Mouse (Mus musculus) hindbrain, embryonic 14.5 days (tissue): ENCODE results near the gene Tspoap1. TPM values are rescaled to one million over a fixed set of nuclear protein-coding genes. Genes with fewer than 3 reads are reported as not detected.

Experiments
- ATAC-seq: fragments of 200-750 bp; cut with Nextera tagmentation; 2 replicates; pipeline ENCODE4 v1.8.0; 2017; ENCODE audit warnings: moderate number of reproducible peaks, mild to moderate bottlenecking, moderate TSS enrichment, moderate library complexity; ENCODE audit not compliant: low FRiP score
- DNase-seq: peaks from one replicate; pipeline ENCODE4 v3.0.0-alpha.2; 2015; ENCODE audit warnings: low spot score
- H3K27ac ChIP-seq: fragments of 300-500 bp; sonication (generic); 2 replicates; pipeline ENCODE4 v1.5.1; 2014; ENCODE audit warnings: mild to moderate bottlenecking, moderate library complexity
- H3K27me3 ChIP-seq: fragments of 300-500 bp; sonication (generic); 2 replicates; pipeline ENCODE4 v1.6.1; 2014; ENCODE audit warnings: mild to moderate bottlenecking, low read length, mixed read lengths; ENCODE audit not compliant: control insufficient read depth, insufficient read depth
- H3K36me3 ChIP-seq: fragments of 300-500 bp; sonication (generic); replicated peaks from 2 replicates; pipeline ENCODE4 v1.6.1; 2014; ENCODE audit not compliant: control insufficient read depth, insufficient read depth
- H3K4me1 ChIP-seq: fragments of 300-500 bp; sonication (generic); replicated peaks from 2 replicates; pipeline ENCODE4 v1.6.1; 2014; ENCODE audit warnings: antibody characterized with exemption, low read length, mixed read lengths; ENCODE audit not compliant: control insufficient read depth, insufficient read depth
- H3K4me2 ChIP-seq: fragments of 300-500 bp; sonication (generic); replicated peaks from 2 replicates; pipeline ENCODE4 v1.6.1; 2014; ENCODE audit warnings: mild to moderate bottlenecking, moderate library complexity
- H3K4me3 ChIP-seq: fragments of 300-500 bp; sonication (generic); replicated peaks from 2 replicates; pipeline ENCODE4 v1.5.1; 2014; ENCODE audit warnings: mild to moderate bottlenecking, low read length
- H3K9ac ChIP-seq: fragments of 300-500 bp; sonication (generic); 2 replicates; pipeline ENCODE4 v1.6.1; 2014
- H3K9me3 ChIP-seq: fragments of 300-500 bp; sonication (generic); 2 replicates; pipeline ENCODE4 v1.6.1; 2016; ENCODE audit warnings: low read length; ENCODE audit not compliant: control insufficient read depth
- WGBS: fragments of 180-500 bp; shearing (Covaris S2); extraction: QIAGEN DNeasy Blood & Tissue Kit; methylation state at CpG from one replicate; pipeline ENCODE4 v1.1.7; 2014; 5-methylcytosine and 5-hydroxymethylcytosine counted together
- polyA plus RNA-seq: library from polyadenylated mRNA; unstranded; fragments of >200 nt; fragmentation: Nextera tagmentation; extraction: Ambion mirVana; gene quantifications from 2 replicates; pipeline ENCODE4 v1.2.1, GENCODE M21; 2014

Gene Tspoap1
- polyA plus RNA-seq, 1 experiment from 2014 or later = 46.9 TPM

DNA sequence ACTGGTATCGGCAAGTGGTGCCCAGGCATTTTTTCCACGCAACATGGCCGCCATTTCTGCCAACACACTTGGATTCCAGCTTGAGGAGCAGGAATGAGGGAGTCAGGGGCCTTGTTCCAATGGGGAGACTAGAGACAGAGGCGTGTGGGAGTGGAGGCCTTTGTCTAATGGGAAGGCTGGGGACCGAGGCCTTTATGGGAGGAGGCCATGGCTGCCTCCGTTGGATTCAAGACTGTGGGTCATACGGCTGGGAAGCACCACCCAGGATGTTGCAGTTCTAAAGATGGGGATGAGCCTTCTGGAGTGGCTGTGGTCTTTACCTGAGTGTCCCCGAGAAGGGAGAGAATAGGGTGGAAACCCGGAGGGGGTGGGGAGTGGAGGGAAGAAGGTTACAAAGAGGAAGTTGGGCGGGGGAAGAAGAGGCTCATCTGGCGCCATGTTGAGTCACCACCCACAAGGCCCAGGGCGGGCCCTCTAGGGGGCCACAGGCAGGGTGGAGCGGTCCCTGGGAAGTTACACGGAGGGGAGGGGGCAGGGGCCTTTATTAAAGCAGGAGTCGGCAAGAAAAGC lies 4.0 kb upstream of the Tspoap1 start:
- Histone ChIP-seq H3K9ac (no peak overlapping the region), H3K9me3 (no peaks in the 10 kb centered on the region), H3K36me3 (no peaks in the 10 kb centered on the region), H3K4me3 (no peak overlapping the region), H3K4me2 (no peak overlapping the region), H3K27ac (no peak overlapping the region), H3K4me1 (peaks cover 14% of the 10 kb centered on the region), H3K27me3 (no peaks in the 10 kb centered on the region)
- no peak for DNase-seq
- WGBS = 90% methylated on average over 15 of the region's 15 CpGs
- ATAC-seq = no peak

DNA sequence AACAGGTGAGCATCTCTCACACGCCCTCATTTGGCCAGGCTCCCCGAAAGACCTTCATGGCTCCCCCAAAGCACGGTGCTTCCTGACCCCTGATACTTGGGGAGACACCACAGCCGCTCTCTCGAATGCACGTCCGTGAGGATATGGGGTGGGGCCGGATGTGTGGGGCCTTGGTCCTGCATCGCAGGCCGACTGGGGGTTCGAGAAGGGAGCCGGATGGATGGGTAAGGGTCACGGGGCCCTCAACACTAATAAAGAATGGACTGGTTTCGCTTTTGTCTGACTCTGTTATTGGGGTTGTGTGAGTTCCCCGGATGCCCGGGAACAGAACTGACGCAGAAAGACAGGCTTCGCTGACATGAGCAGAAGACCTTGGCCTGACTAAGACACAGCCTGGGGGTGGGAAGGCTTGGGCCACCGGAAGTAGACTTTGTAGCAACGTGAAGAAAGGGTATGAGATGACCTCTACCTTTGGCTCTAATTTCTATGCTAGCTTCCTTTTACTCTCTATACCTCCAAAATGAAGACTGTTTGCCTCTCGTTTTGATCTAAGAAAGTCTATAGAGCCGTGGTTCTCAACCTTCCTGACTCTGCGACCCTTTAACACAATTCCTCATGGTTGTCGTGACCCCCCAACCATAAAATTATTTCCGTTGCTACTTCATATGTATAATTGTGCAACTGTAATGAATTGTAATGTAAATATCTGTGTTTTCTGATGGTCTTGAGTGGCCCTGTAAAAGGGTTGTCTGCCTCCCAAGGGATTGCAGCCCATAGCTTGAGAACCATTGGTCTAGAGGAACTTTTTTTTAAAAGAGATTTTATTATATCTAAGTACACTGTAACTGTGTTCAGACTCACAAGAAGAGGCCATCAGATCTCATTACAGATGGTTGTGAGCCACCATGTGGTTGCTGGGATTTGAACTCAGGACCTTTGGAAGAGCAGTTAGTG lies 3.1 kb upstream of the Tspoap1 start:
- Histone ChIP-seq H3K27ac (no peak overlapping the region), H3K4me3 (no peak overlapping the region), H3K4me1 (peaks cover 22% of the 10 kb centered on the region), H3K36me3 (no peaks in the 10 kb centered on the region), H3K27me3 (no peaks in the 10 kb centered on the region), H3K4me2 (no peak overlapping the region), H3K9ac (no peak overlapping the region), H3K9me3 (no peaks in the 10 kb centered on the region)
- 88% methylated on average over 25 of the region's 25 CpGs for WGBS
- DNase-seq (no peak), ATAC-seq (no peak)

DNA sequence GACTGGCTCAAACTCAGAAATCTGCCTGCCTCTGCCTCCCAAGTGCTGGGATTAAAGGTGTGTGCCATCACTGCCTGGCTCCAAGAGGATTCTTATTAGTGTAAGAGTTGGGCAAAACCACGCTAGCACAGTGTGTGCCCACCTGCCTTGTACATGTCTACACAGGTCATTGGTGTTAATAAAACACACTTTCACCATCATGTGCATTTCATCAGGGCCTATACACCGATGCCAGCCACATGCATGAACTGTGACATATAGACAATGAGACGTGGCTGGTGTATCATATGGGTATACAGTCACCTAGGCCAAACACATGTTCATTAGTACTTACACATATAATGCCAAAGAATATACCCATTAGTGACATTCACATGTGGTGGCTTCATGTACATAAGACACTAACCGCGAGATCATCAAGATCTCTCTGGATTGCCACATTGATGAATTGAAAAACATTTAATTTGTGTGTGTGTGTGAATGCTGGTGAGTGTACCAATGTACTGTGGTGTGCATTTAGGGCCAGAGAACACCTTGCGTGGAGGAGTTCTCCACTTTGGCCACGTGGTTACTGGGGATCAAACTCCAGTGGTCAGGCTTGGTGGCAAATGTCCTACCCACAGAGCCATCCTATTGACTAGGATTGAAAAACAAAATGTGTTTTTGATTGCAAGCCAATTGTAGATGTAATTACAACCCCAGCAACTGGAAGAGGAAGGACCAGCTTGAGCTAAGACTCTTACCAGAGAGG lies 2.0 kb upstream of the Tspoap1 start:
- Histone ChIP-seq H3K27ac (no peak overlapping the region), H3K4me1 (peaks cover 33% of the 10 kb centered on the region), H3K9me3 (no peaks in the 10 kb centered on the region), H3K27me3 (no peaks in the 10 kb centered on the region), H3K9ac (no peak overlapping the region), H3K4me2 (no peak overlapping the region), H3K4me3 (no peak overlapping the region), H3K36me3 (no peaks in the 10 kb centered on the region)
- ATAC-seq (no peak), DNase-seq (no peak)
- WGBS = 83% methylated on average over 7 of the region's 7 CpGs

DNA sequence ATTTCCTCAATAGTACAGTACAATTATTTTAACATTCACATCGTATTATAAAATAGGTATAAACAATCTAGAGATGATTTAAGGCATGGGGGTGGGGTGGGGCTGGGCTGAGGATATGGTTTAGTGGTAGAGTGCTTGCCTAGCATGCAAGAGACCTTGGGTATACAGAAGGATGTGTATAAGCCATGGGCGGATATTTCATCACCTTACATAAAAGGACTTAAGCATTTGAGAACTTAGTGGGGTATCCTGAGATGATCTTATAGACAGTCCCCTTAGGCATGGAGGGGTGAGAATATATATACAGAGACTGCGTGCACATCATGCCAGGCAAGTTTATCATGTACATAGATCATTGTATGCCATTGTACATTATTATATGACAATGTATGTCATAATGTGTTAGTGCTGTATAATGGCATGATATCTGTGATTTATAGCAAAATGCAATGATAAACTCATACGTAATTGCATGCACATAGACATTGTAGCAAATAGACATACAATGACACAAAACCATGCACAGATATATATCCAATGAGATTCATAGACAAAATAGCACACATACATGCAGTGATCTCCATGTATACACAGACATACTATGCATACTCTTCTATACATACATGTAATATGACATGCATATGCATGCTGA lies 1.3 kb upstream of the Tspoap1 start:
- no peak overlapping the region for H3K4me3 ChIP-seq

DNA sequence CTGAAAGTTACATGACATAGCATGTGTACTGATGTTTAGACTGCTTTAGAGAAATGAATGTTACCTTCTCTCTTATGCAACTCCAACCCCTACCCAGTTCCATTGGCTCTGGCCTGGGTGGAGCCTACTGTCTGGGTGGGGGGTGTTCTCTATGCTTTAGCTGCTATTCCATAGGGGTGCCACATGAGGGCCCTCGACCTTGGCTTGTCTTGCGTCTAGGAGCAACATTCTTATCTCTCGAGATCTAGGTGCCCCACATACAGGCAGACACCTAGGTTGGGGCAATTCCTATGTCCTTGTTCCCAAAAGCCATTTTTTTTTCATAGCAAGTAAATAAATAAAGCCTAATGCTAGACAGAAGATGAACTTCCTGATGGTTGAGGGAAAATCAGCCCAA lies 734 bp upstream of the Tspoap1 start:
- Histone ChIP-seq H3K4me3 (peak overlapping the region; percentile 73; the same call in 1 of the 2 replicates), H3K9me3 (no peaks in the 10 kb centered on the region), H3K4me1 (peaks cover 33% of the 10 kb centered on the region), H3K36me3 (no peaks in the 10 kb centered on the region), H3K4me2 (peak overlapping the region; percentile 94), H3K27me3 (no peaks in the 10 kb centered on the region), H3K9ac (peak overlapping the region; percentile 71), H3K27ac (peak overlapping the region; percentile 89)
- no peak for DNase-seq
- 6% methylated on average over 3 of the region's 3 CpGs for WGBS
- ATAC-seq = no peak

More for the DNA sequence above, 1.3 kb upstream of the Tspoap1 start:
- H3K27ac ChIP-seq = peak overlapping the region; percentile 89; the same call in 1 of the 2 replicates
- H3K9ac ChIP-seq = no peak overlapping the region
- ATAC-seq (no peak), DNase-seq (no peak)
- no peaks in the 10 kb centered on the region for H3K27me3 ChIP-seq
- WGBS = 73% methylated on average over 4 of the region's 4 CpGs
- no peak overlapping the region for H3K4me2 ChIP-seq
- no peaks in the 10 kb centered on the region for H3K9me3 ChIP-seq
- H3K36me3 ChIP-seq = no peaks in the 10 kb centered on the region
- H3K4me1 ChIP-seq = peaks cover 33% of the 10 kb centered on the region

DNA sequence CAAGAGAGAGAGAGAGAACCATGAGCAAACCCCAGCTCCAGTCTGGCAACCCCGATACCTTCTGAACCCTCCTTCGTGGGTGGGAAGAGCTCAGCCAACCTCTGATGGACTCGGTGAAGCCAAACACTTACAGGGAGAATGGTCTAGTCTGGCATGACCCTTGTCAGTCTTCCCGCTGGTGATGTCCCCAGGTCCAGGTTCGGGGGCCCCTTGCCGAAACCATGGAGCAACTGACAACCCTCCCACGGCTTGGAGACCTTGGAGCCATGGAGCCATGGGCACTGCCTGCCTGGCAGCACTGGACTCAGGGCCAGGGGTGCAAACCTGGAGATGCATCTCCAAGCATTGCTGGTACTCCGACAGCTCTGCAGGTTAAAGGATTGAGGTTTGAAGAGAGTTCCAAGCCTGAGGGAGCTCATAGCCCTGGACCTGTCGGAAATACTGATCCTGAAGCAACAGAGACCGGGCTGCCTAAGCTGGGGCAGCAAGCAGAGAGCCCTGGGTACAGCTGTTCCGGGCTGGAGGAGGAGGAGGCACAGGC lies 910 bp downstream of the Tspoap1 start:
- 62% methylated on average over 11 of the region's 11 CpGs for WGBS

DNA sequence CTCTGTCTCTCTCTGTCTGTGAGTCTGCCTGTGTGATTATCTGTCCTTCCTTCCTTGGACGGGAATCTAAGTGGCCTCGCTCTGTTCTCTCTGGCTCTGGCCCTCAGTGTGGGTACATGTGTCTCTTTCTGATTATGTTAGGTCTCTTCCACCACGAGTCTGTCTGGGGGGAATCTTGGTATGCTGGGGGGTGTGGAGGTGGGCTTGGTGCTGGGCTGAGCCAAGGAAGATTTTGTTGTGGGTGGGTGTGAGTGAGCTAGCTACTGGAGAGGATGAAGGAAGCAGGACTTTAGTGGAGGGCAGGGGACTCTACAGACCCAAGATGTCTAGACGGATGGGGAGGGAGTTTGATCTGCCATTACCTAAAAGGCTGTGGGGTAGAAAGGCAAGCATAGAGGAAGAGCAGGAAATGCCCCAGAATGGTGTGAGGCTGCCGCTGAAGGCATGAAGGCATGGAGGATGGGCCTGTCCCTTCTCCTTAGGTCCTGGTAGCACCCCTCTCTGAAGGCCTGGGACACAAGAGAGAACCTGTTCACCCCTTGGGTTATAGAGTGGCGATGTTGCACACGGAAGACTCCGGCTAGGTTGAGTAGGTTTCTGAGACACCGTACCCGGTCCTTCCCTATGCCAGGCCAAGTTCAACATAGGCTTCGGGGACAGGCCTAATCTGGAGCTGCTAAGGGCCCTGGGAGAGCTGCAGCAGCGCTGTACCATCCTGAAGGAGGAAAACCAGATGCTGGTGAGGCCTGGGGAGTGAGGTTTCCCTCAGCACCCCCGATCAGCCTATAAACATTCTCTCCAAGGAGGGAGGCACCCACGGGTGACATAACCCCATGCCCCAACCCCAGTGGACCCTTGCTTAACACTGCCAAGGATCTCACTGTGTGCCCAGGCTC lies 1.7 kb downstream of the Tspoap1 start:
- H3K36me3 ChIP-seq = peaks cover 9% of the 10 kb centered on the region
- H3K9me3 ChIP-seq = no peaks in the 10 kb centered on the region
- peak overlapping the region; percentile 71 for H3K9ac ChIP-seq
- H3K4me3 ChIP-seq = peak overlapping the region; percentile 73
- H3K27me3 ChIP-seq = peaks cover 3% of the 10 kb centered on the region; the same call in 1 of the 2 replicates
- H3K4me1 ChIP-seq = peaks cover 42% of the 10 kb centered on the region
- H3K4me2 ChIP-seq = peak overlapping the region; percentile 94
- 75% methylated on average over 14 of the region's 14 CpGs for WGBS
- ATAC-seq (no peak), DNase-seq (no peak)
- no peak overlapping the region for H3K27ac ChIP-seq

More for the DNA sequence above, 910 bp downstream of the Tspoap1 start:
- Histone ChIP-seq H3K9me3 (no peaks in the 10 kb centered on the region), H3K36me3 (peaks cover 5% of the 10 kb centered on the region), H3K9ac (peak overlapping the region; percentile 71), H3K4me1 (peaks cover 42% of the 10 kb centered on the region), H3K27ac (peak overlapping the region; percentile 89; the same call in 1 of the 2 replicates), H3K4me2 (peak overlapping the region; percentile 94), H3K27me3 (peaks cover 3% of the 10 kb centered on the region; the same call in 1 of the 2 replicates), H3K4me3 (peak overlapping the region; percentile 73)
- no peak for DNase-seq
- no peak for ATAC-seq
